Mouse (Mus musculus) hindbrain, embryonic 16.5 days (tissue): ENCODE measurements around the gene Myh9. TPM values are rescaled to one million over a fixed set of nuclear protein-coding genes. Genes with fewer than 3 reads are reported as not detected.
A peak's percentile ranks its signal among the peaks of the same experiment; 100 is the strongest.

ENCODE experiments used
- ATAC-seq: fragments of 200-750 bp; cut with Nextera tagmentation; 2 replicates; pipeline ENCODE4 v1.8.0; 2017; ENCODE audit warnings: moderate TSS enrichment, moderate library complexity
- H3K27ac ChIP-seq: fragments of 300-500 bp; sonication (generic); 2 replicates; pipeline ENCODE4 v1.5.1; 2014; ENCODE audit warnings: low read depth, mild to moderate bottlenecking, control low read depth, low read length, moderate library complexity
- H3K27me3 ChIP-seq: fragments of 300-500 bp; sonication (generic); replicated peaks from 2 replicates; pipeline ENCODE4 v1.6.1; 2014; ENCODE audit warnings: low read length; ENCODE audit not compliant: control insufficient read depth, insufficient read depth
- H3K36me3 ChIP-seq: fragments of 300-500 bp; sonication (generic); 2 replicates; pipeline ENCODE4 v1.6.1; 2014; ENCODE audit warnings: mild to moderate bottlenecking, low read length, moderate library complexity, mixed read lengths; ENCODE audit not compliant: control insufficient read depth, insufficient read depth
- H3K4me1 ChIP-seq: fragments of 300-500 bp; sonication (generic); 2 replicates; pipeline ENCODE4 v1.6.1; 2014; ENCODE audit warnings: low read depth, low read length; ENCODE audit not compliant: control insufficient read depth, insufficient read depth
- H3K4me2 ChIP-seq: fragments of 300-500 bp; sonication (generic); 2 replicates; pipeline ENCODE4 v1.6.1; 2014; ENCODE audit warnings: mild to moderate bottlenecking, low read length, control low read depth, moderate library complexity
- H3K4me3 ChIP-seq: fragments of 300-500 bp; sonication (generic); 2 replicates; pipeline ENCODE4 v1.5.1; 2014; ENCODE audit warnings: mild to moderate bottlenecking, low read length, control low read depth, moderate library complexity
- H3K9ac ChIP-seq: fragments of 300-500 bp; sonication (generic); 2 replicates; pipeline ENCODE4 v1.6.1; 2014; ENCODE audit warnings: low read depth, mild to moderate bottlenecking, control low read depth, low read length, moderate library complexity
- H3K9me3 ChIP-seq: fragments of 300-500 bp; sonication (generic); 2 replicates; pipeline ENCODE4 v1.6.1; 2014; ENCODE audit warnings: mild to moderate bottlenecking, low read length, moderate library complexity; ENCODE audit not compliant: control insufficient read depth
- WGBS: fragments of 180-500 bp; shearing (Covaris S2); extraction: QIAGEN DNeasy Blood & Tissue Kit; methylation state at CpG from one replicate; pipeline ENCODE4 v1.1.7; 2014; 5-methylcytosine and 5-hydroxymethylcytosine counted together
- polyA plus RNA-seq: library from polyadenylated mRNA; unstranded; fragments of >200 nt; fragmentation: Nextera tagmentation; extraction: Ambion mirVana; gene quantifications from 2 replicates; pipeline ENCODE4 v1.2.1, GENCODE M21; 2015

The Myh9 gene
- 8.4 and 11.8 TPM in 2 replicates for polyA plus RNA-seq

DNA sequence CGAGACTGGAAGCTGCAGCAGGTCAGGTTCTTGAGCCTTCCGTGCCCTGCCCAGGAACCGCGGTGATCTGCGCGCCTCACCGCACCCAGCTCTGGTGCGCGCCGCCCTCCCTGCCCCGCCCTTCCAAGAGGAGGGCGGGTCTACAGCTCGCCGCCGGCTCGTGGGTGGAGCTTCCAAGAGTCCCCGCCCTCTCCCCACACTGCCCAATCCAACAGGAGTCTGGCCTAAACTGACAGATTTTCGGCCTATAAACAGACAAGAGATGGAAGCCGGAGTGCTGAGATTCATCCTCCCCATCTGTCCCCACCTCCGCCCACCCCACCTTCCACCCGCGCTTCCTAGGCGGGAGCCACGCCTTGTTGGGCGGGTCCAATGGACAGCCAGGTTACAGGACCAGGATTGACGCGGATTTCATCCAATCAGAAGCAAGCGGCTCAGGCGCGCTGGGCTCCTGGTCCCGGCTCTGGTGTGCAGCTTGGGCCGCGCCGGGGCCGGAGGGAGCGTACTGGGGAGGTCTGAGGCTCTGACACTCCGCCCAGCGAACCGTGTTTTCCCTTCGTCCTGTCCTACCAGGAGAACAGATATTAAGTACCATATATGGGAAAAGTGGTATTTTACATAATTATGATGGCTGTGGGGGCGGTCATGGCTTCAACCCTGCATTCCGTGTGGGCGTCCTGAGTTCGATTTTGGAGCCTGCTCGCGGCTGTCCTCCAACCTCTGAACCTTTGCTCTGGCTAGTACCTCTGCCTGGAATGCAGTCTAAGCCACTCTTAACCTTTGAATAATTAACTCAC is at the start of gene Myh9:
Gene Myh9 (minus strand): TSS at position 129 of the 797 bp plus-strand sequence.
- Histone ChIP-seq H3K27me3 (no peaks in the 10 kb centered on the region), H3K9ac (peak within 1 kb of the TSS; percentile 87), H3K36me3 (no peaks in the 10 kb centered on the region), H3K4me1 (peaks cover 23% of the 10 kb centered on the region), H3K27ac (peak within 1 kb of the TSS; percentile 82), H3K9me3 (no peaks in the 10 kb centered on the region; the same call in 1 of the 2 replicates), H3K4me3 (peak within 1 kb of the TSS; percentile 84), H3K4me2 (peak within 1 kb of the TSS; percentile 94)
- 0% methylated on average over 46 of the region's 46 CpGs for WGBS
- ATAC-seq = peak; percentile 99

DNA sequence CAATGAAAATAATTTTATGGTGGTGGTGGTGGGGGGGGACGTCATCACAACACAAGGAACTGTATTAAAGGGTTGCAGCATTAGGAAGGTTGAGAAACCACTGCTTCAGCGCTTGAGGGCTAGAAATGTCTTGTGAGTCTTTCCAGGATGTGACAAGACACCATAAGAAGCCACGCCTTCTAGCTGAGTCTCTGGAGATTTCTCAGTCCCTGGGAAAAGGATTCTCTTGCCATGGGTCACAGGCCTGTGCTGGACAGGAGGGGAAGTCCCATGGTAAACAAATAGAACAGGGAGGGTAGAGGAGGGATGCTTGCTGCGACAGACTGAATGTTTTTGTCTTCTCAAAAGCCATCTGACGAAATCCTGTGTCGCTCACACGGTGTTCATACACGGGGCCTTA is 49.8 kb upstream of the Myh9 start:
- H3K4me3 ChIP-seq = no peak overlapping the region
- no peaks in the 10 kb centered on the region for H3K9me3 ChIP-seq
- no peak overlapping the region for H3K9ac ChIP-seq
- no peaks in the 10 kb centered on the region for H3K4me1 ChIP-seq
- H3K27me3 ChIP-seq = no peaks in the 10 kb centered on the region
- 85% methylated on average over 8 of the region's 8 CpGs for WGBS
- no peak overlapping the region for H3K27ac ChIP-seq
- ATAC-seq = no peak
- H3K36me3 ChIP-seq = no peaks in the 10 kb centered on the region
- no peak overlapping the region for H3K4me2 ChIP-seq

DNA sequence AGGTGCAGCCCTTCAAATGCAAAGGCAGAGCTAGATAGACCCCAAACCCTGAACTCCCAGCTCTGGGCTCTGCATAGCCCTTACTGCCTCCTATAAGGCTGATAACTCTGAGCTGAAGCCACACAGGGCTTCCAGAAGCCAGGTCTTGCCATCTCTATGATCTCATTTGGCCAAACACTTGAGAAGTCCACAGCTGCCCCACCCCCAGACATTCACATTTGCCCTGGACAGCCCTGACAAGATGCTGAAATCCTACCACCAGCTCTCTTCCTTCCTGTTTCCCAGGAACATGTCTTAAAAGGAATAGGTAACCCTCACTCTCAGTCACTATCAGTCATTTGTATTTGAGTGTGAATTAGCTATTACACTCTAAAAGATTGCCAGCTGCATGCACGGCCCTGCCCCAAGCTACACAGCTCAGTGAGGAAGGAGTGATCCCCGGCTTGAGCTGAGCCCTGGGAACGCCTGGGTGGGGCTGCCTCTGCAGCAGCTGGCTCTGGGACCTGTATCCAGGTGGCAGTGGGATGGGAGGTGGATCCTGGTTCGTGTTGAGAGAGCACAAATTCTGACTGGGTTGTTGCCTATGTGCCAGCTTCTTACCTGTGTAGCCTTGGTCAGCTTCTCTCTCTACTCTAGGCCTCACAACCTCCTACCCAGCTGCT is 47.9 kb upstream of the Myh9 start:
- Histone ChIP-seq H3K36me3 (no peaks in the 10 kb centered on the region), H3K9me3 (no peaks in the 10 kb centered on the region), H3K9ac (no peak overlapping the region), H3K4me1 (no peaks in the 10 kb centered on the region), H3K4me2 (no peak overlapping the region), H3K4me3 (no peak overlapping the region), H3K27ac (no peak overlapping the region), H3K27me3 (no peaks in the 10 kb centered on the region)
- ATAC-seq = no peak
- 57% methylated on average over 4 of the region's 4 CpGs for WGBS

DNA sequence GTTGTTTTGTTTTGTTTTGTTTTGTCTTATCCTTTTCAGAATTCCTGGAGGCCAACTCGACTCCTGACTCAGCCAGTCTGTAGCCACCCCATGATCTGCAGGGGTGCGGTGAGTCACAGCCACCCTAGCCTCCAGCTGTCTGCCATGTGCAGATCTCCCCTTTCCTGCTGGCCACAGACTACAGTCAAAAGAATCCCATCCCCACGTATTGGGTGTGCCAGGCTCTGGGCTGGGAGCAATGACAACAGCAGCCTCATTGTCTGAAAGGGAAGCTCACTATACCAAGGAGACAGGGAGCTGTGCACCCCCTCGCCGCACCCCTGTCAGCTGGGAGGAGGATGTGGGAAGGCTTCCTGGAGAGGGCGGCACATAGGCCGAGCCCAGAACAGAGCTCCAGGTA is 46.3 kb upstream of the Myh9 start:
- WGBS = 54% methylated on average over 7 of the region's 7 CpGs
- ATAC-seq = no peak
- no peaks in the 10 kb centered on the region for H3K27me3 ChIP-seq
- no peaks in the 10 kb centered on the region for H3K4me1 ChIP-seq
- no peak overlapping the region for H3K27ac ChIP-seq
- no peaks in the 10 kb centered on the region for H3K36me3 ChIP-seq
- no peak overlapping the region for H3K4me2 ChIP-seq
- no peak overlapping the region for H3K4me3 ChIP-seq
- no peaks in the 10 kb centered on the region for H3K9me3 ChIP-seq
- H3K9ac ChIP-seq = no peak overlapping the region

DNA sequence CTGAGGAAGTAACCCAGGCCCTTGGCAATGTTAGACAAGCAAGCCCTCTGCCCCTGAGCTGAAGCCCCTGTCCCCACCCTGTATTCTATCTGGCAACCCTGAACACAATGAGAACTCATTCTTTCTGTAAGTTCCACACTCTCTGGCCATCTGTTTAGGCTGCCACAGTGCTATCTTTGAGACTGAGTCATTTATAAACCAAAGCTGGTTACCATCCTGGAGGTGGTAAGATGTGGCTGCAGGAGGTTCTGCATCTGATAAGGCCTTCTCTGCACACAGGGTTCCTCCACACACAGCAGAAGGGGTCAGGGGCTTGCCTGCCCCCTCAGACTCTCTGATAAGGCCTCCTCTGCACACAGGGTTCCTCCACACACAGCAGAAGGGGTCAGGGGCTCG is 45.1 kb upstream of the Myh9 start:
- Histone ChIP-seq H3K4me1 (no peaks in the 10 kb centered on the region), H3K27ac (no peak overlapping the region), H3K36me3 (no peaks in the 10 kb centered on the region), H3K4me2 (no peak overlapping the region), H3K9ac (no peak overlapping the region), H3K4me3 (no peak overlapping the region), H3K27me3 (no peaks in the 10 kb centered on the region), H3K9me3 (no peaks in the 10 kb centered on the region)
- no peak for ATAC-seq
- 76% methylated on average over 1 of the region's 1 CpGs for WGBS

DNA sequence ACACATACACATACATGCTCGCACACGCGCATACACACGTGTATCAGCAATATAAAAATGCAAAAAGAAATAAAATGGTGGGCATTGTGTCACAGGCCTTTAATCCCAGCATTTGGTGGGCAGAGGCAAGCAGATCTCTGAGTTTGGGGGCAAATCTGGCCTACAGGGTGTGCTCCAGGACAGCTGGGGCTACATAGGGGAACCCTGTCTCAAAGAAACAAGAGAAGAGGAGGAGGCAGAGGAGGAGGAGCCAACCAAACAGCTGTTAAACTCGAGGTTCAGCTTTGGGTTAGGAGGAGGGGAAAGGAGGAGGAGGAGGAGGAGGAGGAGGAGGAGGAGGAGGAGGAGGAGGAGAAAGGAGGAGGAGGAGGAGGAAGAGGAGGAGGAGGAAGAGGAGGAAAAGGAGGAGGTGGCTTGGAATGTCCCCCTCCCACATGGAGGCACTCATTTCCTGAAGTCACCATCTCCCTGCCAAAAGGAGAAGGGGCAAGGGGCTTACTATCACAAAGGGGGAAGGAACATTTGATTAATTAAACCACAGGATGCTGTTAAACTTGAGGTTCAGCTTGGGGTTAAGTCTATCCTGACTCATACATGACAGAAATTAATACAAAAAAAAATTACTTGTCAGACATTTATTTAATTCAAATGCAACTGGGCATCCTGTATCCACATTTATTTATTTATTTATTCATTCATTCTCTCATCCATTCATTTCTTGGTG is 44.6 kb upstream of the Myh9 start:
- no peak overlapping the region for H3K27ac ChIP-seq
- no peaks in the 10 kb centered on the region for H3K4me1 ChIP-seq
- H3K4me3 ChIP-seq = no peak overlapping the region
- H3K4me2 ChIP-seq = no peak overlapping the region
- H3K9me3 ChIP-seq = no peaks in the 10 kb centered on the region
- 72% methylated on average over 5 of the region's 5 CpGs for WGBS
- H3K27me3 ChIP-seq = no peaks in the 10 kb centered on the region
- no peaks in the 10 kb centered on the region for H3K36me3 ChIP-seq
- H3K9ac ChIP-seq = no peak overlapping the region
- ATAC-seq = no peak

DNA sequence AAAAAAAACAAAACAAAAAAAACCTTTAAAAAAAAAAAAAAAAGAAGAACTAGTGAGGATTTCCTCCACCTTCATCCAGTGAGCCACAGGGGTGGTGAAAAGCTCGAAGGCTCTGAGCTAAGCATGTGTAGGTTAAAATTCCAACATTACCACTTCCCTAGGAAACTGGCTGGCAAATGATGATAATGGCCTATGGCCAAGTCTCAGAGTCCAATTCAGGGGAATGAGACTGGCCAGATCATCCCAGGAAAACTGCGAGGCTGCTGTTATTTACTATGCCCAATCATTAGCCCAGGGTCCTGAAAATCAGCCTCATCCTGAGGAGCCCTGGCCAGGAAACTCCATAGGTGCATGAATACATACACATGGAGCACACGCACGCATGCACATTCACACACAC is 44.0 kb upstream of the Myh9 start:
- no peak overlapping the region for H3K4me3 ChIP-seq

DNA sequence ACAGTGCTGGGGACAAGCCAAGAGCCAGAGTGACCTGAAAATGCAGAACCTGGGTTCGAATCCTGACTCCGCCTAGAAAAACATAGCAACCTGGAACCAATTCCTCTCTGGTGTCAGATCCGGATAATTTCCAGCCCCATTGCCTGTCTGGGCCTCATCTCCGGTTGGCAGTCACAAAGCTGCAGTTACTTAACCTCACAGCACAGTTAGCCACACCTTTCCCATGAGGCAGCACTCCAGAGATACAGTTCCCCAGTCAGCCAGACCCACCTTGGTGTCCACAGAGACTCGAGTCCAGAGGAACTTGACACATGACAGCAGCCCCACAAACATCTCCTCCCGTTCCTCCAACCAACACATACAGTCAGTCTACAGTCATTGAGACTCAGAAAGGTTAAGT is 43.2 kb upstream of the Myh9 start:
- Histone ChIP-seq H3K4me2 (no peak overlapping the region), H3K9me3 (no peaks in the 10 kb centered on the region), H3K9ac (no peak overlapping the region), H3K4me1 (no peaks in the 10 kb centered on the region), H3K27me3 (no peaks in the 10 kb centered on the region), H3K36me3 (no peaks in the 10 kb centered on the region), H3K27ac (no peak overlapping the region), H3K4me3 (no peak overlapping the region)
- ATAC-seq = no peak
- WGBS = 88% methylated on average over 6 of the region's 6 CpGs

More for the DNA sequence above, 44.0 kb upstream of the Myh9 start:
- Histone ChIP-seq H3K9ac (no peak overlapping the region), H3K4me2 (no peak overlapping the region), H3K36me3 (no peaks in the 10 kb centered on the region), H3K27ac (no peak overlapping the region), H3K27me3 (no peaks in the 10 kb centered on the region), H3K4me1 (no peaks in the 10 kb centered on the region), H3K9me3 (no peaks in the 10 kb centered on the region)
- ATAC-seq = no peak
- WGBS = 74% methylated on average over 4 of the region's 4 CpGs

DNA sequence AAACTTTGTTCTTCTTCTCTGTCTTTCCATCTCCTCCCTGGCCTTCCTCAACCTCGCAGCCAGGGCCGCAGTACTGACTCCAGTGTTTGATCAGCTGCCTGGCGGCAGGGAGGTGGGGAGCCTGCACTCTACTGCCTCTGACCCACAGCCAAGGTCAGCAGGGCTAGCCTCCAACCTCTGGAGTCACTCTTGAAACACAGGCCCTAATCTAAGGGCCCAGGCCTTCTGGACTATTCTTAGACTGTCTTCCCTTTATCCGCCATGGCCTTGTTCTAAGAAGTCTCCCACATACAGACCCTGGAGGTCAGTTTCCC is 41.7 kb upstream of the Myh9 start:
- Histone ChIP-seq H3K4me3 (no peak overlapping the region), H3K9me3 (no peaks in the 10 kb centered on the region), H3K27ac (no peak overlapping the region), H3K27me3 (no peaks in the 10 kb centered on the region), H3K4me1 (no peaks in the 10 kb centered on the region), H3K36me3 (no peaks in the 10 kb centered on the region), H3K9ac (no peak overlapping the region), H3K4me2 (no peak overlapping the region)
- no peak for ATAC-seq
- 66% methylated on average over 4 of the region's 4 CpGs for WGBS
